Mouse (Mus musculus): ENCODE results near the gene Nt5m.
"Not testable (repeated sequence)": the region's sequence is repeated elsewhere in the genome, so short reads cannot be mapped to it uniquely, and the experiment has no call there.

The Nt5m gene

GRCm38 (mm10) chr11:59839008-59839458 is at the start of gene Nt5m:
TSS of gene Nt5m (plus strand) at chr11:59839447.
- peak; percentile 88 for DNase-seq (ENCODE audit: low read depth)

GRCm38 (mm10) chr11:59793390-59793789 is 45.9 kb upstream of the Nt5m start:
- DNase-seq (ENCODE audit: low read depth), result no peak

GRCm38 (mm10) chr11:59800412-59800811 is 38.8 kb upstream of the Nt5m start:
- no peak for DNase-seq (ENCODE audit: low read depth)

GRCm38 (mm10) chr11:59801881-59802280 is 37.4 kb upstream of the Nt5m start:
- no peak for DNase-seq (ENCODE audit: low read depth)

GRCm38 (mm10) chr11:59803516-59803915 is 35.7 kb upstream of the Nt5m start:
- no peak for DNase-seq (ENCODE audit: low read depth)

GRCm38 (mm10) chr11:59804409-59805110 is 34.7 kb upstream of the Nt5m start:
- DNase-seq (ENCODE audit: low read depth), result no peak

- DNase-seq (ENCODE audit: low read depth), result no peak
Measured at GRCm38 (mm10) chr11:59805256-59805655, 34.0 kb upstream of the Nt5m start.

GRCm38 (mm10) chr11:59805656-59806055 is 33.6 kb upstream of the Nt5m start:
- no peak for DNase-seq (ENCODE audit: low read depth)

GRCm38 (mm10) chr11:59808170-59808960 is 30.9 kb upstream of the Nt5m start:
- no peak for DNase-seq (ENCODE audit: low read depth)

GRCm38 (mm10) chr11:59809071-59809669 is 30.1 kb upstream of the Nt5m start:
- peak; percentile 38 for DNase-seq (ENCODE audit: low read depth)

- DNase-seq (ENCODE audit: low read depth), result peak; percentile 65
Measured at GRCm38 (mm10) chr11:59809670-59810474, 29.4 kb upstream of the Nt5m start, which contains the start of gene Flcn. TSS of gene Flcn (minus strand) at chr11:59810016.

GRCm38 (mm10) chr11:59810480-59811158 is 28.6 kb upstream of the Nt5m start:
- no peak for DNase-seq (ENCODE audit: low read depth)

GRCm38 (mm10) chr11:59811211-59811610 is 28.0 kb upstream of the Nt5m start:
- DNase-seq (ENCODE audit: low read depth), result no peak

GRCm38 (mm10) chr11:59813276-59813675 is 26.0 kb upstream of the Nt5m start:
- no peak for DNase-seq (ENCODE audit: low read depth)

- DNase-seq (ENCODE audit: low read depth), result no peak
Measured at GRCm38 (mm10) chr11:59814311-59814710, 24.9 kb upstream of the Nt5m start.

GRCm38 (mm10) chr11:59814936-59815335 is 24.3 kb upstream of the Nt5m start:
- no peak for DNase-seq (ENCODE audit: low read depth)

GRCm38 (mm10) chr11:59815482-59816065 is 23.7 kb upstream of the Nt5m start:
- DNase-seq (ENCODE audit: low read depth), result no peak

GRCm38 (mm10) chr11:59817916-59818315 is 21.3 kb upstream of the Nt5m start:
- no peak for DNase-seq (ENCODE audit: low read depth)

- DNase-seq (ENCODE audit: low read depth), result no peak
Measured at GRCm38 (mm10) chr11:59821625-59822024, 17.6 kb upstream of the Nt5m start.

GRCm38 (mm10) chr11:59837789-59838188 is 1.5 kb upstream of the Nt5m start:
- not testable (repeated sequence) for DNase-seq (ENCODE audit: low read depth)

- no peak for DNase-seq (ENCODE audit: low read depth)
Measured at GRCm38 (mm10) chr11:59838426-59838825, 821 bp upstream of the Nt5m start.

All from c-Kit-positive CD71-negative TER-119-negative erythroid progenitor cells, embryonic 14.5 days (primary cell).